26 mouse cellular contexts compared by ENCODE assay signal in the genomic region with DNA sequence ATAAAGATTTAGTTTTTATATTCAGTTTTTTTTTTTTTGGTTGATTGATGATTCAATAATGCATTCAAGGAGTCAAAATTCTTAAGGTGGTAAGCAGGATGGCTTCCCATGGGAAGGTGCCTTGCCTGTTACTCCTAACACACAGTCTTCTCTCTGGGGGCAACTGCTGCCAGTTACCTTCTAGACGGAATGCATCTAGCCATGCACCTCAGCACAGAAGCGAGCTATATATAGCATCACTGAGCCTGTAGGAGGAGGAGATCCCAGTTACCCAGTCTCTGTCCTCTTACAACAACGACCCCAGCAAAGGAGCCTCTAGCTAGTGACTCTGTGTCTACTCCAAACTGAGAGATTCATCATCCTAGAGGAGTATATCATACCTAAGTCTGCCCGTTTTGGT.
A peak's percentile ranks its signal among the peaks of the same experiment; 100 is the strongest.
DNase-seq lines count a peak whose midpoint lies in the region; ATAC-seq and TF ChIP-seq lines count a peak whose summit lies in the region.
"Had no signal": no experiment of that assay in that cellular context is flagged by ENCODE, and none has a peak within 500 bp of the region (broad histone marks: within the 10 kb centered on the region; RNA-seq: fewer than 3 reads in every experiment).

No protein-coding gene starts in this region.

- no peak overlapping the region for H3K4me2 ChIP-seq in heart, embryonic 11.5 days
- H3K4me2 ChIP-seq in heart, postnatal 0 days (ENCODE audit: low read depth, low read length), result no peak overlapping the region
- H3K4me2 ChIP-seq: embryonic facial prominence, embryonic 13.5 days; forebrain, embryonic 12.5 days; forebrain, embryonic 15.5 days; heart, embryonic 13.5 days; hindbrain, embryonic 12.5 days; hindbrain, embryonic 15.5 days had no signal

- peaks cover 51% of the 10 kb centered on the region for H3K4me1 ChIP-seq in heart, embryonic 10.5 days
- peaks cover 32% of the 10 kb centered on the region for H3K4me1 ChIP-seq in heart, embryonic 11.5 days (ENCODE audit: control insufficient read depth, insufficient read depth, low read length)
- H3K4me1 ChIP-seq in heart, postnatal 0 days (ENCODE audit: control insufficient read depth, insufficient read depth), result peaks cover 40% of the 10 kb centered on the region

- intact Hi-C loops in gastrocnemius, adult 2 months (cut with DNase I), result no loop called here
- intact Hi-C loops in heart, postnatal 14 days (cut with DNase I), result no loop called here

- H3K36me3 ChIP-seq in heart, embryonic 10.5 days, result no peaks in the 10 kb centered on the region
- H3K36me3 ChIP-seq in heart, embryonic 11.5 days (ENCODE audit: control insufficient read depth, insufficient read depth, low read length), result no peaks in the 10 kb centered on the region
- H3K36me3 ChIP-seq in heart, postnatal 0 days (replicated peaks; ENCODE audit: control insufficient read depth, insufficient read depth, low read length), result no peaks in the 10 kb centered on the region
- H3K36me3 ChIP-seq: embryonic facial prominence, embryonic 10.5 days; embryonic facial prominence, embryonic 13.5 days; forebrain, embryonic 12.5 days; forebrain, embryonic 15.5 days; heart, embryonic 13.5 days; hindbrain, embryonic 12.5 days; hindbrain, embryonic 15.5 days had no signal

- H3K27ac ChIP-seq in gastrocnemius, adult 2 months, result peak overlapping the region; percentile 6; the same call in 1 of the 2 replicates
- 0 out of 2 replicates have a peak overlapping the region, but pooled peaks have one; percentile 3 for H3K27ac ChIP-seq in heart, embryonic 10.5 days
- H3K27ac ChIP-seq in heart, embryonic 11.5 days (ENCODE audit: low read depth, low read length), result no peak overlapping the region
- H3K27ac ChIP-seq in heart, postnatal 0 days (ENCODE audit: low read depth), result peak overlapping the region; percentile 27; the same call in 1 of the 2 replicates
- H3K27ac ChIP-seq: embryonic facial prominence, embryonic 13.5 days; forebrain, embryonic 15.5 days; hindbrain, embryonic 12.5 days had no signal

- H3K9ac ChIP-seq in heart, embryonic 11.5 days (ENCODE audit: low read depth, low read length), result no peak overlapping the region
- no peak overlapping the region for H3K9ac ChIP-seq in heart, postnatal 0 days (replicated peaks; ENCODE audit: low read depth, low read length)
- H3K9ac ChIP-seq: embryonic facial prominence, embryonic 13.5 days; forebrain, embryonic 12.5 days; forebrain, embryonic 15.5 days; heart, embryonic 13.5 days; hindbrain, embryonic 12.5 days; hindbrain, embryonic 15.5 days had no signal

- no peak for DNase-seq in gastrocnemius, adult 2 months
- no peak for DNase-seq in gastrocnemius, postnatal 25 days
- DNase-seq in heart, embryonic 10.5 days (ENCODE audit: low spot score), result peak; percentile 75
- DNase-seq in heart, postnatal 0 days (ENCODE audit: low spot score), result no peak
- no peak for DNase-seq in heart, postnatal 14 days
- DNase-seq: adrenal gland, adult 8-10 months; adrenal gland, postnatal 25 days; cerebellum, adult 11-12 months; cerebellum, adult 8-10 months; cerebellum, postnatal 10 days; cerebellum, postnatal 36 days; embryo, embryonic 11 days; gastrocnemius, postnatal 10 days; heart, adult 18-20 months; kidney, adult 2 months had no signal

- no peak for TF ChIP-seq EP300 in heart, postnatal 0 days (IDR thresholded peaks at IDR 0.05; ENCODE audit: low read depth)

- no peaks in the 10 kb centered on the region for H3K9me3 ChIP-seq in heart, embryonic 10.5 days
- no peaks in the 10 kb centered on the region for H3K9me3 ChIP-seq in heart, embryonic 11.5 days (replicated peaks; ENCODE audit: control insufficient read depth, low read length)
- H3K9me3 ChIP-seq in heart, postnatal 0 days (replicated peaks; ENCODE audit: control insufficient read depth, low read length), result no peaks in the 10 kb centered on the region
- H3K9me3 ChIP-seq: embryonic facial prominence, embryonic 10.5 days; embryonic facial prominence, embryonic 13.5 days; forebrain, embryonic 12.5 days; forebrain, embryonic 15.5 days; heart, embryonic 13.5 days; hindbrain, embryonic 12.5 days; hindbrain, embryonic 15.5 days had no signal

- no peaks in the 10 kb centered on the region for H3K27me3 ChIP-seq in heart, embryonic 10.5 days (ENCODE audit: insufficient read depth, poor library complexity, severe bottlenecking)
- H3K27me3 ChIP-seq in heart, embryonic 11.5 days (ENCODE audit: control insufficient read depth, insufficient read depth, low read length), result no peaks in the 10 kb centered on the region
- H3K27me3 ChIP-seq in heart, postnatal 0 days (ENCODE audit: control insufficient read depth, insufficient read depth, low read length), result no peaks in the 10 kb centered on the region
- H3K27me3 ChIP-seq: embryonic facial prominence, embryonic 13.5 days; forebrain, embryonic 12.5 days; forebrain, embryonic 15.5 days; heart, embryonic 13.5 days; hindbrain, embryonic 12.5 days; hindbrain, embryonic 15.5 days had no signal

- no peak for ATAC-seq in heart, embryonic 11.5 days (replicated peaks; ENCODE audit: insufficient number of reproducible peaks, low FRiP score, low TSS enrichment)
- no peak for ATAC-seq in heart, postnatal 0 days (ENCODE audit: insufficient read depth, low read depth)
- ATAC-seq: activated CD4-positive, CD25-positive, alpha-beta regulatory T cell, adult 4 months; forebrain, embryonic 15.5 days; intestine, postnatal 0 days had no signal

- WGBS in heart, embryonic 10.5 days, result 48% methylated on average over 4 of the region's 4 CpGs
- WGBS in heart, embryonic 11.5 days (ENCODE audit: insufficient replicate concordance), result 45% methylated on average over 4 of the region's 4 CpGs
- 44% methylated on average over 4 of the region's 4 CpGs for WGBS in heart, postnatal 0 days

- no peak for TF ChIP-seq CTCF in gastrocnemius, adult 2 months (IDR thresholded peaks at IDR 0.05)
- no peak for TF ChIP-seq CTCF in heart, postnatal 0 days (IDR thresholded peaks at IDR 0.05; ENCODE audit: low read depth)

- H3K4me3 ChIP-seq in gastrocnemius, adult 2 months, result no peak overlapping the region
- H3K4me3 ChIP-seq in heart, embryonic 10.5 days, result no peak overlapping the region
- H3K4me3 ChIP-seq in heart, embryonic 11.5 days (ENCODE audit: low read depth, low read length), result no peak overlapping the region
- H3K4me3 ChIP-seq in heart, postnatal 0 days (ENCODE audit: low read depth, low read length), result no peak overlapping the region
- H3K4me3 ChIP-seq: embryonic facial prominence, embryonic 10.5 days; embryonic facial prominence, embryonic 13.5 days; erythroblast, embryonic 14.5 days; forebrain, embryonic 12.5 days; forebrain, embryonic 15.5 days; heart, embryonic 13.5 days; hindbrain, embryonic 12.5 days; hindbrain, embryonic 15.5 days had no signal
